Mouse (Mus musculus) adrenal gland, postnatal 4 days (tissue): ENCODE measurements around the gene Fgf13. TPM values are rescaled to one million over a fixed set of nuclear protein-coding genes. Genes with fewer than 3 reads are reported as not detected.

ENCODE experiments used
- microRNA-seq: library from miRNA; unstranded; fragments of <30 nt; microRNA quantifications from one replicate; pipeline ENCODE4 v1.2.0, GENCODE M21; 2021
- total RNA-seq, 2 experiments: library from RNA; stranded (reverse); gene quantifications; 2 replicates each; pipeline ENCODE4 v1.2.3; 2021

The Fgf13 gene
- total RNA-seq, 2 experiments from 2014 or later = 4.1 to 4.5 TPM

Small RNA genes lying within 50 kb of the gene (microRNA-seq; reads per million reads assigned to microRNA genes)
- gene Mir504 = 1.8 reads per million
